Mouse (Mus musculus) G1E (cell line): Measurements from ENCODE around the gene Hmgcs2. TPM values are rescaled to one million over a fixed set of nuclear protein-coding genes. Genes with fewer than 3 reads are reported as not detected.

ENCODE experiments used
- ATAC-seq: 2 replicates; pipeline ENCODE4 v1.8.0; 2016; ENCODE audit warnings: mild to moderate bottlenecking; ENCODE audit not compliant: insufficient number of reproducible peaks, poor library complexity, low FRiP score, severe bottlenecking; ENCODE audit errors: extremely low read depth
- DNase-seq: peaks from one replicate; pipeline ENCODE4 v3.0.0; 2012; ENCODE audit warnings: low spot score
- H3K27me3 ChIP-seq: 2 replicates; pipeline ENCODE4 v1.6.1; 2012; ENCODE audit warnings: mild to moderate bottlenecking, low read length, inconsistent platforms; ENCODE audit not compliant: insufficient read depth
- H3K36me3 ChIP-seq: replicated peaks from 2 replicates; pipeline ENCODE3; 2012; ENCODE audit warnings: mild to moderate bottlenecking, inconsistent platforms
- H3K4me1 ChIP-seq: 2 replicates; pipeline ENCODE4 v1.6.1; 2012; ENCODE audit warnings: low read depth, low read length, inconsistent platforms, mixed read lengths; ENCODE audit not compliant: insufficient read depth
- H3K4me3 ChIP-seq: 2 replicates; pipeline ENCODE4 v1.5.1; 2012; ENCODE audit warnings: low read depth, mild to moderate bottlenecking, inconsistent platforms, low read length, moderate library complexity, mixed read lengths
- H3K9me3 ChIP-seq: replicated peaks from 2 replicates; pipeline ENCODE4 v1.6.1; 2012; ENCODE audit warnings: inconsistent platforms
- CTCF ChIP-seq: IDR thresholded peaks from 2 replicates; pipeline ENCODE4 v1.5.1; 2012; ENCODE audit warnings: low read depth, low read length, inconsistent platforms, mixed read lengths
- GATA1 ChIP-seq: IDR thresholded peaks from 2 replicates; pipeline ENCODE4 v1.6.1; 2012; ENCODE audit warnings: borderline replicate concordance, low read length, inconsistent platforms, mixed read lengths
- GATA2 ChIP-seq: IDR thresholded peaks from 2 replicates; pipeline ENCODE4 v1.6.1; 2012; ENCODE audit warnings: low read depth, low read length, inconsistent platforms, borderline replicate concordance
- POLR2AphosphoS5 ChIP-seq: IDR thresholded peaks from 2 replicates; pipeline ENCODE4 v1.6.1; 2012; ENCODE audit warnings: low read depth, low read length, inconsistent platforms; ENCODE audit not compliant: insufficient replicate concordance
- TAL1 ChIP-seq: conservative IDR thresholded peaks from 2 replicates; pipeline ENCODE4 v1.6.1; 2012; ENCODE audit warnings: low read depth, low read length, inconsistent platforms, mixed read lengths
- polyA plus RNA-seq: library from polyadenylated mRNA; stranded (reverse); fragments of >175 nt; gene quantifications from 2 replicates; pipeline ENCODE4 v1.2.3, GENCODE M21; 2012
- total RNA-seq, 2 experiments: library from RNA; stranded (forward) in 1 of 2; stranded (reverse) in 1 of 2; fragments of 200-1000 nt in 1 of 2; fragments of >200 nt in 1 of 2; fragmentation: Nextera tagmentation in 1 of 2; gene quantifications; 2 replicates each; pipeline ENCODE4 v1.2.3; 2014 to 2017

Gene Hmgcs2
- total and polyA plus RNA-seq, 3 experiments, result not detected

DNA sequence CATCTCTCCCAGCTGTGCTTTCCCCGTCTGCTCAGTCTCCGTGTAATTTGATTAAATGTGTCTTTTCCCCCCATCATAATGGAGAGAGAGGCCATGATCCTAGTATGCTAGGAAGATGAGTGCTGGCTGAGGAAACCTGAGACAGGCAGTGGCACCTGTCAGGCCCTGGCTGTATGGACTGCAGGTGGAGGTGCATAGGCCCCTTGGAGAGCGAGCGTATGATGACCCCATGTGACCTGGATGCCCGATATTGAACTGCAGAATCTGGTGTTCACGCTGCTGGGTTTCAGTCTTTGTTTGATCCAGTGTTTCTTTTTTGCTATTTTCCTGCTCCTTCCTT lies 75.8 kb downstream of the Hmgcs2 start:
- DNase-seq, result no peak
- no peaks in the 10 kb centered on the region for H3K36me3 ChIP-seq
- H3K9me3 ChIP-seq, result peaks cover 51% of the 10 kb centered on the region
- TF ChIP-seq POLR2AphosphoS5 (no peak), GATA1 (no peak), CTCF (no peak), GATA2 (no peak), TAL1 (no peak)
- H3K4me1 ChIP-seq, result no peaks in the 10 kb centered on the region
- no peaks in the 10 kb centered on the region for H3K27me3 ChIP-seq
- no peak overlapping the region for H3K4me3 ChIP-seq
- ATAC-seq, result no peak

GRCm38 (mm10) chr3:98356632-98357370 lies 76.6 kb downstream of the Hmgcs2 start:
- Histone ChIP-seq H3K36me3 (no peaks in the 10 kb centered on the region), H3K4me3 (no peak overlapping the region), H3K9me3 (peaks cover 51% of the 10 kb centered on the region), H3K27me3 (no peaks in the 10 kb centered on the region), H3K4me1 (no peaks in the 10 kb centered on the region)
- ATAC-seq (no peak), DNase-seq (no peak)
- TF ChIP-seq GATA1, result no peak
- TF ChIP-seq GATA2, result no peak
- no peak for TF ChIP-seq POLR2AphosphoS5
- no peak for TF ChIP-seq CTCF
- no peak for TF ChIP-seq TAL1

Other genes starting within 250 kb of the Hmgcs2 start
- not detected in 2 replicates for gene Adam30, start 119.8 kb upstream of the Hmgcs2 start, total RNA-seq (2014; fragmentation: Nextera tagmentation)
- gene Adam30, start 119.8 kb upstream of the Hmgcs2 start, total RNA-seq (2017), result 0.05 and 0.06 TPM in 2 replicates
- not detected in 2 replicates for gene Adam30, start 119.8 kb upstream of the Hmgcs2 start, polyA plus RNA-seq
- not detected in 2 replicates for gene Reg4, start 58.3 kb upstream of the Hmgcs2 start, total RNA-seq (2014; fragmentation: Nextera tagmentation)
- 0.12 TPM in 1 of 2 replicates, not detected in the other for gene Reg4, start 58.3 kb upstream of the Hmgcs2 start, total RNA-seq (2017)
- gene Reg4, start 58.3 kb upstream of the Hmgcs2 start, polyA plus RNA-seq, result not detected in 2 replicates
- gene Phgdh, start 59.6 kb downstream of the Hmgcs2 start, total RNA-seq (2014; fragmentation: Nextera tagmentation), result not detected in 2 replicates
- 0.12 TPM in 1 of 2 replicates, not detected in the other for gene Phgdh, start 59.6 kb downstream of the Hmgcs2 start, total RNA-seq (2017)
- not detected in 2 replicates for gene Phgdh, start 59.6 kb downstream of the Hmgcs2 start, polyA plus RNA-seq
- gene Zfp697, start 102.0 kb downstream of the Hmgcs2 start, total RNA-seq (2014; fragmentation: Nextera tagmentation), result not detected in 2 replicates
- 0.06 and 0.16 TPM in 2 replicates for gene Zfp697, start 102.0 kb downstream of the Hmgcs2 start, total RNA-seq (2017)
- gene Zfp697, start 102.0 kb downstream of the Hmgcs2 start, polyA plus RNA-seq, result not detected in 2 replicates
- not detected in 2 replicates for gene Gm4450, start 176.7 kb downstream of the Hmgcs2 start, total RNA-seq (2014; fragmentation: Nextera tagmentation)
- gene Gm4450, start 176.7 kb downstream of the Hmgcs2 start, total RNA-seq (2017), result 0.12 TPM in 1 of 2 replicates, not detected in the other
- gene Gm4450, start 176.7 kb downstream of the Hmgcs2 start, polyA plus RNA-seq, result not detected in 2 replicates
- gene Hsd3b4, start 230.1 kb downstream of the Hmgcs2 start, total RNA-seq (2014; fragmentation: Nextera tagmentation), result not detected in 2 replicates
- 0.05 TPM in 1 of 2 replicates, not detected in the other for gene Hsd3b4, start 230.1 kb downstream of the Hmgcs2 start, total RNA-seq (2017)
- not detected in 2 replicates for gene Hsd3b4, start 230.1 kb downstream of the Hmgcs2 start, polyA plus RNA-seq